14 mouse cellular contexts compared by ENCODE assay signal in the genomic region with DNA sequence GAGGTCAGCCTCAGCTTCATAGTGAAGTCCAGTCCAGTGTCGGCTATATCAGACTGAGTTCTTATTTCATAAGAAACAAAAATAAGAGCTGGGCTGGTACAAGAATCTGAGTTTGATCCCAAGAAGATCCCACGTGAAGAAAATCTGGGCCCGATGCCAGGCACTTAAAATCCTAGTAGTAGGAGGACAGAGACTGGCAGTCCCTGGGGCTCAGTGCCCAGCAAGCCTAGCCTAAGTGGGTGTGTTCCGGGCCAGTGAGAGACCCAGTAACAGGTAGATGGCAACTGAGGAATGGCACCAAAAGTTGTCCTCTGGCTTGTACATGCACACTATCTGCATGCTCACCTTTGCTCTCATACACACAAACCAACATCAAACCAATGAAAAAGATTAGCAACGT. TPM values are rescaled to one million over a fixed set of nuclear protein-coding genes. Genes with fewer than 3 reads are reported as not detected.
DNase-seq lines count a peak whose midpoint lies in the region; ATAC-seq lines count a peak whose summit lies in the region.
"Had no signal": no experiment of that assay in that cellular context is flagged by ENCODE, and none has a peak within 500 bp of the region (broad histone marks: within the 10 kb centered on the region; RNA-seq: fewer than 3 reads in every experiment).

No protein-coding gene starts in this region.

- DNase-seq in adrenal gland, postnatal 25 days, result peak; percentile 9
- no peak for DNase-seq in adrenal gland, postnatal 4 days (ENCODE audit: low spot score in 2 of 2)
- peak; percentile 13 for DNase-seq in left cerebral cortex, adult 11 months (ENCODE audit: low spot score)
- no peak for DNase-seq in left cerebral cortex, postnatal 4 days
- peak; percentile 65 to 78 for DNase-seq in left cerebral cortex, adult 18-20 months (ENCODE audit: low spot score in 2 of 2)
- DNase-seq in right cerebral cortex, postnatal 36 days (ENCODE audit: low spot score in 2 of 2), result peak; percentile 60 to 65
- no peak for DNase-seq in natural killer cell, adult 2 months (ENCODE audit: low spot score in 2 of 2)
- DNase-seq: cerebellum, postnatal 36 days; gastrocnemius, postnatal 25 days; heart, postnatal 10 days; liver, embryonic 13.5 days; thymus, postnatal 36 days had no signal

- ATAC-seq in megakaryocyte progenitor cell, adult 5-6 weeks (replicated peaks; ENCODE audit: poor library complexity), result no peak
- ATAC-seq: hindbrain, postnatal 0 days had no signal

- intact Hi-C loops in left cerebral cortex, postnatal 4 days (cut with DNase I), result no loop called here

RNA-seq across cellular contexts. Expression of a gene that starts 22.9 kb away (rescaled TPM):
- total RNA-seq in adrenal gland, postnatal 25 days (2021), result 42.1 and 49.1 TPM in 2 replicates
- 10 to 100 TPM; 48.7 to 55.8 TPM for total RNA-seq in adrenal gland, postnatal 4 days (2021)
- 10 to 100 TPM; 64.5 to 65.0 TPM for total RNA-seq in left cerebral cortex, postnatal 4 days (2021)
- 10 to 100 TPM; 32.4 to 36.0 TPM for total RNA-seq in left cerebral cortex, adult 18-20 months (2021)
- 31.0 and 36.1 TPM in 2 replicates for total RNA-seq in megakaryocyte progenitor cell, adult 5-6 weeks (2015)
- 29.0 and 30.3 TPM in 2 replicates for total RNA-seq in megakaryocyte progenitor cell, adult 5-6 weeks (2017)

Comparison
In these comparisons a context has a peak if more than half of its experiments do, and no peak if none do; other contexts are left out.
1. DNase-seq: peak in adrenal gland, postnatal 25 days (single experiment), left cerebral cortex, adult 11 months (single experiment), left cerebral cortex, adult 18-20 months (2 of 2) and right cerebral cortex, postnatal 36 days (2 of 2); none in adrenal gland, postnatal 4 days (0 of 2), left cerebral cortex, postnatal 4 days (single experiment) and natural killer cell, adult 2 months (0 of 2).